Mouse (Mus musculus) cerebellum, adult 9-10 months (tissue): Measurements from ENCODE around the gene Gfpt2.
A peak's percentile ranks its signal among the peaks of the same experiment; 100 is the strongest.

Source experiments
- DNase-seq: peaks from one replicate; pipeline ENCODE4 v3.0.0; 2022

Gfpt2 gene

GRCm38 (mm10) chr11:49841886-49842285, 47.9 kb downstream of the Gfpt2 start:
- no peak for DNase-seq

GRCm38 (mm10) chr11:49842718-49843117, 48.7 kb downstream of the Gfpt2 start:
- DNase-seq = no peak

GRCm38 (mm10) chr11:49844311-49844710, 50.3 kb downstream of the Gfpt2 start:
- DNase-seq = no peak

DNA sequence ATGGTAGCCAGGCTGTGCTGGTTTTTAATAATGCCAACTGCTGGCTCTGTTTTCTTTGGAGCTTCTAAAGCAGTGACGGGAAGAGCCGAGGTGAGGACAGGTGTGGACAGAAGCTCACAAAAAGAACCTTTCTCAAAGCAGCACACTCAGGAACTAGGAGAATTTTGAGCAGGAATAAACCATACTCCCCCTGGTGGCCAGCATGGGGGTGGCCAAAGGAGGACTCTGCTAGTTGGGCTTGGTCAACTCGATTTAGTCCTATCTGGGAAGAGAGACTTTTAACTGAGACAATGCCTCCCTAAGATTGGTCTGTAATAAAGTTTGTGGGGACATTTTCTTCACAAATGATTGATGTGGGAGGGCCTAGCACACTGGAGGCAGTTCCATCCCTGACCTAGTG, 51.0 kb downstream of the Gfpt2 start:
- peak; percentile 76 for DNase-seq

GRCm38 (mm10) chr11:49845958-49846357, 52.0 kb downstream of the Gfpt2 start:
- no peak for DNase-seq

GRCm38 (mm10) chr11:49846401-49847070, 52.6 kb downstream of the Gfpt2 start, which contains the start of gene Mapk9:
Mapk9 (plus strand) TSS chr11:49846751.
- DNase-seq = peak; percentile 98

- DNase-seq = peak; percentile 43
Measured at GRCm38 (mm10) chr11:49847071-49847810, 53.3 kb downstream of the Gfpt2 start.

DNA sequence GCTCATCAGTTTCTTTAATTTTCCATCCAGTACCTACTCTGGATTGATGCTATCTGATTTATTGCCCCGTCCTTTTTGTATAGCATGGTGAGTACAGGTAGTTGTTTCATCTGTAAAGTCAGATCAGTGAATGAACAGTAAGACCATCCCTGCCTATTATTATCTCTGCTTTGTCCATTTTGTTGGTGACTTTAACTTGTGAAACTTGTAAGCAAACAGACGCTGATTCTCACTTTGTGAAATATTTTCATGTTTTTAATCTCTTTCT, 53.8 kb downstream of the Gfpt2 start:
- no peak for DNase-seq

DNA sequence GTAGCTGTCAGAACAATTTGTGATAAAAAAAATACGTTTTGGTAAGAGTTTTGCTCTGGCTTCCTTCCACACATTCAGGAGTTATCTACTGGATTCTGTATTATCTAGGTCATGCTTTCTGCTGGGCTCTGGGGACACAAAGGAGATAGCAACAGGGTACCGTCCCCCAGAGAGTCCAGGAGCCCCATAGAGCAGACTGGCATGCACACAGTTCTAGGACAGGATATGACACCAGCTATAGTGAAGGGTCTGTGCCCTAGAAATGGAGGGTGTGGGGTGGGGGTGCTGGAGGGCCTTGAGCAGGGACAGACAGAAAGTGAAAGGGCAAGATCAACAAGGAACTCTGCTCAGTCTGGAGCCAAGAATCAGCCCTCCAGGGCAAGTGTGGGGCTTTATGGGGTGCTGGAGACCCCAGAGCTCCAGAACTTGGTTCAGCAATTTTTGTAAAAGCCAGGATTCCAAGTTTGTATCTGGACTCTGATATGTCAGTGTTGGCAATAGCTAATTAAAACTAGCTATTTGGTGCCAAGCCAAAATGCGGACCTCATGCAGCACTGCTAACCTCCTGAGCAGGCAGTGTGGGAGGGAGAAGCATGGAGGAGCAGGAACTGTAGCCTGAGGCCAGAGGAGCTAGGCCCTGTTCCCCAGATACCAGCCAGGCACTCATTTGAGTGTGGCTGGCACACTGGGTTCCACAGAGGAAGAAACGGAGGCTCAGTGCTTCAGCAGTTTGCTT, 54.3 kb downstream of the Gfpt2 start:
- DNase-seq = peak; percentile 40

- DNase-seq = no peak
Measured at GRCm38 (mm10) chr11:49850331-49850730, 56.4 kb downstream of the Gfpt2 start.

DNA sequence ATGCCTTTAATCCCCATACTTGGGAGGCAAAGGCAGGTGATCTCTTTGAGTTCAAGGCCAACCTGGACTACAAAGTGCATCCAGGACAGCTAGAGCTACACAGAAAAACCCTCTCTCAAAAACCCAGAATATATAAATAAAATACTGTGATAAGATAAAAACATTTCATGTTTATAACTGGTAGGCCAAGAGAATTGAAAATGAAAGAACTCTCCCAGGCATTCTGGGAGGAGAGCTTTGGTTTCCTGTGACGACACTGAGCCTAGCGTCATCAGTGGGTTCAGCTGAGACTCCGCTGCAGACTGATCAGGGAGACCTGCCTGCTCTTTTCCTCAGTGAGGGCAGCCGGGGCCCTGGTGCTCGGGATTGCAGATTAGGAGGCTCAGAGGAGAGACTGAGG, 61.2 kb downstream of the Gfpt2 start:
- DNase-seq = no peak

GRCm38 (mm10) chr11:49861139-49861538, 67.2 kb downstream of the Gfpt2 start:
- no peak for DNase-seq

- DNase-seq = no peak
Measured at GRCm38 (mm10) chr11:49863926-49864325, 69.9 kb downstream of the Gfpt2 start.

- DNase-seq = no peak
Measured at GRCm38 (mm10) chr11:49867320-49867719, 73.3 kb downstream of the Gfpt2 start.

GRCm38 (mm10) chr11:49869762-49870161, 75.8 kb downstream of the Gfpt2 start:
- DNase-seq = peak; percentile 63

GRCm38 (mm10) chr11:49871914-49872313, 77.9 kb downstream of the Gfpt2 start:
- DNase-seq = peak; percentile 51

DNA sequence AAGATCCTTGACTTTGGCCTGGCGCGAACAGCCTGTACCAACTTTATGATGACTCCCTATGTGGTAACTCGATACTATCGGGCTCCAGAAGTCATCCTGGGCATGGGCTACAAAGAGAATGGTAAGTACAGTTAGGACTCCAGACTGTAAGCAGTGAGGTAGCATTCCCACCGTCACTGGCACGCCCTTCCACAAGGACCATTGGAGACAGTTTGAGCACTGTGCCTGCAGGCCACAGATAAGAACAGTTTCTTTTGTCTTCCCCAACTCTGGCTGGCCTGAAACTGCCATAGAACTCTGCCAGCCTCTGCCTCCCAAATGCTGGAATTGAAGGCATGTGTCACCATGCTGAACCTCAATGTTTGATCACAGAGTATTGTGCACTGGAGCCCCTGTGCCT, 78.8 kb downstream of the Gfpt2 start:
- DNase-seq = no peak

DNA sequence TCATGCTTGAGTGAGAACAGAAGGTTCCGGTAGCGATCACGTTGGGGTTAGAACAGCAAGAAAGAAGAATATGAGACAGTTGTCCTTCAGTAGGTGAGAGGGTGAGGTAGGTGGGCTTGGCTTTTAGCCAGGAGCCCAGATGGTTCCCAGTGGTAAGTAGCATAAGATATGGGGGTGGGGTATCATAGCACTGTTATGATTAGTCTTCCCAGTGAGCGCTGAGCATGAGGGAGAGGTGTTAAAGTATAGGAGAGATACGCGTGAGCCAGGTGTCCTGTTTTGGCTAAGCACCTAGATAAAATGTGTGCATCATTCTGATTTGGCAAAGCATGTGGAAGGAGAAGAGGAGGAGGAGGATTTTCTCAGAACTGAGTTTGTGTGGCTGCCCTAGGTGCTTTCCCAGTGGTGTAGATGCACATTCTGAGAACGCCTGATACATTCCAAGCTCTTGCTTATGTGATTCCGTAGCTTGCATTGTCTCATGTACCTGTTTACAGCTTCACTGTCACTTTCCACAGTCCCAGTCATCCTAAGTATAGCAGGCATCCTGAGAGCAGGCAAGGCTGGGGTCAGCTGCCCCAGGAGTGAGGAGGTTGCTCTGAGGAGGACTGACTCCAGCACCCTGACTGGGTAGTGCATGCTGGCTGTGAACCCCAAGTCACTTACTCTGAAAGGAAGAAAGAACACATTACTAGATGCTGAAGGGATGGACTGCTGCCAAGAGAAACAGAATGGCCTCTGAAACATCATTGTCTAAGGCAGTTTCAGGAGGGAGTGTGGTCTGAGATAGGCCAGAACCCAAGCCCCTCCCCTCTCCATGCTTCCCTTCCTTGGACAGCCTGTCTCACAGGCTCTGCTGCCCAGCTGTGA, 83.2 kb downstream of the Gfpt2 start:
- peak; percentile 65 for DNase-seq

GRCm38 (mm10) chr11:49879950-49880642, 86.1 kb downstream of the Gfpt2 start:
- DNase-seq = no peak

DNA sequence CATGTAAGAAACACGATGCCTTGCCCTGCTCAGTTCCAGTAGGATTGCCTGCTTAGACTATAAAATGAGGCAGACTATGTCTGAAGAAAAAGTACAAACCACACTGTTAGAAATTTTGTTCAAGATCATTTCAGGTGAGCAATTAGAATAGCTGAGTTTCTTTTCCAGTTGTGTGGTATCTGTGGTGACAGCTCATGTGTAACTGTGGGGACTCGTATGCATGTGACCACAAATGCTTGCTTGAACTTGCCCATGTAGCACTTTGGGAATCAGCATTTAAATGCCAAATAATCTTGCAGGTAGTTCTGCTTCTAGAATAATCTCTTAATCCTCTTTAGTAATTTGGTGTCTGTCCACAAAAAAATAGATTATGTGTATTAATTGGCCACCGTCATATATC, 89.4 kb downstream of the Gfpt2 start:
- DNase-seq = no peak
